Mouse (Mus musculus): ENCODE measurements around the gene Adamts3. TPM values are rescaled to one million over a fixed set of nuclear protein-coding genes. Genes with fewer than 3 reads are reported as not detected.

Adamts3 gene
- polyA plus RNA-seq, 1 experiment from 2014 or later: 0.52 TPM

DNA sequence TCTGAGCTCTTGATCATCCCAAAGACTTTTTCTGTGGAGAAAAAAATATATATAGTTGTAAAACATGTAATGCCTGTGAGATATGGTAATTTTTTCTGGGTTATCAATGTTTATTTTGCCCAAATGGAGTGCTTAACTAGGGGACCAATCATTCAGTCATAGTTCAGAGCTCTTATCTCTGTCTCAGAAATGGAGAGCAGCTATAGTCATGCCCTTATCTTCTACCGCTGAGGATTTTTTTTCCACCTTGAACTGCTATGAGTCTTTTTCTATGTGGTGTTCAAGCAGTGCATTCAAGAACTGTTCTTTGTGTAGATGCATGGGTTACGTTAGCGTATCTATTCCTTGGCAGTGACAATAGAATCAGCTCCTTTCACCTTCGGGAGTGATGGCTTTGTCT lies 210.2 kb downstream of the Adamts3 start:
- H3K27me3 ChIP-seq (ENCODE audit: control insufficient read depth, insufficient read depth, low read length): no peaks in the 10 kb centered on the region
- H3K36me3 ChIP-seq (ENCODE audit: control insufficient read depth, insufficient read depth, low read length): no peaks in the 10 kb centered on the region
- WGBS: 65% methylated on average over 4 of the region's 4 CpGs

DNA sequence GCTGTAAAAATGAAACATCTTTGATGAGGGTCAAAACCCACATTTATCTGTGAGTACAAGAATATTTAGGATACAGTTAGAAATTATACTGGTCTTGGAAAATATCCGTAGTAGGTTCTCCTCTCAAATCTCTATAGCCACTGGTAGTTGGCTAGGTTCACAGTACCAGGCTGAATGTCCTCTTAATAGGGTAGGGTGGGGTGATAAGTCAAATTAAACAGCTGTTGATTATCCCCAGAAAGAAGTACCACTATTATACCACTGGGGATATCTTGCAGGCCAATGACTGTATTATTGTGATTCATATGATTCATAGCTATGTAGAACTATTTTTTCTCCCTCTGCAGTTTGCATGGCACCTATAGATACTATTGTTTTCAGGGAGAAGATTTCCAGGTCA lies 228.8 kb downstream of the Adamts3 start:
- no peak overlapping the region for H3K4me3 ChIP-seq (ENCODE audit: low read depth, low read length)
- WGBS: 71% methylated on average over 1 of the region's 1 CpGs
- no peaks in the 10 kb centered on the region for H3K36me3 ChIP-seq (ENCODE audit: control insufficient read depth, insufficient read depth, low read length)
- DNase-seq (ENCODE audit: low spot score): no peak
- no peak for TF ChIP-seq EP300 (optimal IDR thresholded peaks at IDR 0.05)
- no peak for TF ChIP-seq CTCF (IDR thresholded peaks at IDR 0.05; ENCODE audit: low read depth)
- no peaks in the 10 kb centered on the region for H3K9me3 ChIP-seq (ENCODE audit: control insufficient read depth, low read length)
- H3K27me3 ChIP-seq (ENCODE audit: control insufficient read depth, insufficient read depth, low read length): no peaks in the 10 kb centered on the region
- H3K9ac ChIP-seq (ENCODE audit: low read length): no peak overlapping the region
- H3K4me2 ChIP-seq (replicated peaks; ENCODE audit: low read depth): no peak overlapping the region
- no peak for ATAC-seq (ENCODE audit: low FRiP score, low TSS enrichment)
- H3K4me1 ChIP-seq (replicated peaks; ENCODE audit: control insufficient read depth, insufficient read depth): no peaks in the 10 kb centered on the region
- no peak overlapping the region for H3K27ac ChIP-seq (replicated peaks)

More for the DNA sequence above, 210.2 kb downstream of the Adamts3 start:
- H3K4me2 ChIP-seq (replicated peaks; ENCODE audit: low read depth): no peak overlapping the region
- no peak overlapping the region for H3K4me3 ChIP-seq (ENCODE audit: low read depth, low read length)
- no peak for ATAC-seq (ENCODE audit: low FRiP score, low TSS enrichment)
- no peak overlapping the region for H3K27ac ChIP-seq (replicated peaks)
- no peak overlapping the region for H3K9ac ChIP-seq (ENCODE audit: low read length)
- DNase-seq (ENCODE audit: low spot score): no peak
- no peaks in the 10 kb centered on the region for H3K4me1 ChIP-seq (replicated peaks; ENCODE audit: control insufficient read depth, insufficient read depth)
- H3K9me3 ChIP-seq (ENCODE audit: control insufficient read depth, low read length): no peaks in the 10 kb centered on the region
- TF ChIP-seq CTCF (IDR thresholded peaks at IDR 0.05; ENCODE audit: low read depth) (no peak), EP300 (optimal IDR thresholded peaks at IDR 0.05) (no peak)

DNA sequence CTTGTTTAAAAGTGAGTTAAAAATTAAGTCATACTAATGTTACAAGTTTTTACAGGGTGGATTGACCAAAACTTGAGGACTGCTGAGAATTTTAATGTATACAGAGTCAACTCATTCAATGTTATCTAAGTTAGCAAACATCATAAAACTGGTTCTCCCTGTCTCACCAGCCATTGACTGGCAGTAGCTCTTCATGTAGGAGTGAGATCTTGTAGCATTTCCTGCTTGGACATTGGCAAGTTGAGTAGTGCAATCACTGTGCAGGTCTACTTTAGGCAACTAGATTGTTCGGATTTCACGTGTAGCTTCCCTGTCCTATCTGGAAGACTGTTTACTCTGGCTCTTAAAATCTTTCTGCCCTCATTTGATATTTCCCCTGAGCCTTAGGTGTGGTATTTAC lies 229.3 kb downstream of the Adamts3 start:
- peak; percentile 74; the same call in 1 of the 2 replicates for ATAC-seq (ENCODE audit: low FRiP score, low TSS enrichment)
- no peaks in the 10 kb centered on the region for H3K4me1 ChIP-seq (replicated peaks; ENCODE audit: control insufficient read depth, insufficient read depth)
- no peak overlapping the region for H3K27ac ChIP-seq (replicated peaks)
- H3K27me3 ChIP-seq (ENCODE audit: control insufficient read depth, insufficient read depth, low read length): no peaks in the 10 kb centered on the region
- no peaks in the 10 kb centered on the region for H3K36me3 ChIP-seq (ENCODE audit: control insufficient read depth, insufficient read depth, low read length)
- no peak for TF ChIP-seq EP300 (optimal IDR thresholded peaks at IDR 0.05)
- TF ChIP-seq CTCF (IDR thresholded peaks at IDR 0.05; ENCODE audit: low read depth): no peak
- no peak overlapping the region for H3K4me2 ChIP-seq (replicated peaks; ENCODE audit: low read depth)
- no peak for DNase-seq (ENCODE audit: low spot score)
- no peaks in the 10 kb centered on the region for H3K9me3 ChIP-seq (ENCODE audit: control insufficient read depth, low read length)
- no peak overlapping the region for H3K9ac ChIP-seq (ENCODE audit: low read length)
- WGBS: 67% methylated on average over 2 of the region's 2 CpGs
- no peak overlapping the region for H3K4me3 ChIP-seq (ENCODE audit: low read depth, low read length)

DNA sequence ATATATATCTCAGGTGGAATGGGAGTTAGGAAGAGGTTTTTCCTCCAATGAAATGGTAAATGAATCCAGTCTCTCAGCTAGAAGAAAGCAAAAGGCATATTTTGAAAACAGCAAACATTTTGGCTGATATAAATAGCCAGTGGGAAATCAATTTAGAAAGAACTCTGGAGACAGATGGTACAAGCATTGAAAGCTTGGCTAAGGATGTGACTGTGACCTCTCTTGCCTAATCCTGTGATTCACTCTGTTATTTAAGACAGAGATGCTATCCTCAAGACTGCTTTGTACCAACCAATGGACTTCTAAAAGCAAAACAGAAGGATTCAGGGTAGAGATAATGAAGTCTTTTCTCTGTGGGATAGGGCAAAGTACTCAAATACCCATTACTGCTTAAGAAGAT lies 236.2 kb downstream of the Adamts3 start:
- Histone ChIP-seq H3K9ac (ENCODE audit: low read length) (no peak overlapping the region), H3K36me3 (ENCODE audit: control insufficient read depth, insufficient read depth, low read length) (no peaks in the 10 kb centered on the region), H3K27me3 (ENCODE audit: control insufficient read depth, insufficient read depth, low read length) (no peaks in the 10 kb centered on the region), H3K27ac (replicated peaks) (no peak overlapping the region), H3K9me3 (ENCODE audit: control insufficient read depth, low read length) (no peaks in the 10 kb centered on the region), H3K4me1 (replicated peaks; ENCODE audit: control insufficient read depth, insufficient read depth) (no peaks in the 10 kb centered on the region), H3K4me3 (ENCODE audit: low read depth, low read length) (no peak overlapping the region), H3K4me2 (replicated peaks; ENCODE audit: low read depth) (no peak overlapping the region)
- TF ChIP-seq CTCF (IDR thresholded peaks at IDR 0.05; ENCODE audit: low read depth) (no peak), EP300 (optimal IDR thresholded peaks at IDR 0.05) (no peak)
- ATAC-seq (ENCODE audit: low FRiP score, low TSS enrichment) (no peak), DNase-seq (ENCODE audit: low spot score) (no peak)

DNA sequence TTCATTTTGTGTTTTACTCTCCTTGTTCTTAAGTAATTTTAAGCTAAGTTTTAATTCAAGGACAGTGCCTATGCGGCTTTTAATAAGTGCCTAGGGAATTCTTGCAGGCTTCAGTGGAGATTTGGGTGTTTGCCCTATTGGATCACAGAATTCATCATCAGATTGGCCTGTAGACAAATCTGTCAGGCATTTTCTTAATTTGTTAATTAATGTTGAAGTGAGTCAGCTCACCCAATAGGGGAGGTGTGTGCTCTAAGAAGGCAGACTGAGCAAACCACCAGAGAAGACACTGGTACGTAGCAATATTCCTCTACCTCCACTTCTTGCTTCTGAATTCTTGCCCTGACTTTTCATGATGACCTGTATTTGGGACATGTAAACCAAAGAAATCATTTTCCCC lies 247.7 kb downstream of the Adamts3 start:
- Histone ChIP-seq H3K36me3 (ENCODE audit: control insufficient read depth, insufficient read depth, low read length) (no peaks in the 10 kb centered on the region), H3K9me3 (ENCODE audit: control insufficient read depth, low read length) (no peaks in the 10 kb centered on the region), H3K4me2 (replicated peaks; ENCODE audit: low read depth) (no peak overlapping the region), H3K27me3 (ENCODE audit: control insufficient read depth, insufficient read depth, low read length) (no peaks in the 10 kb centered on the region), H3K4me1 (replicated peaks; ENCODE audit: control insufficient read depth, insufficient read depth) (no peaks in the 10 kb centered on the region), H3K27ac (replicated peaks) (no peak overlapping the region), H3K9ac (ENCODE audit: low read length) (no peak overlapping the region), H3K4me3 (ENCODE audit: low read depth, low read length) (no peak overlapping the region)
- ATAC-seq (ENCODE audit: low FRiP score, low TSS enrichment) (no peak), DNase-seq (ENCODE audit: low spot score) (no peak)
- WGBS: 65% methylated on average over 2 of the region's 2 CpGs
- TF ChIP-seq EP300 (optimal IDR thresholded peaks at IDR 0.05): no peak
- TF ChIP-seq CTCF (IDR thresholded peaks at IDR 0.05; ENCODE audit: low read depth): no peak

DNA sequence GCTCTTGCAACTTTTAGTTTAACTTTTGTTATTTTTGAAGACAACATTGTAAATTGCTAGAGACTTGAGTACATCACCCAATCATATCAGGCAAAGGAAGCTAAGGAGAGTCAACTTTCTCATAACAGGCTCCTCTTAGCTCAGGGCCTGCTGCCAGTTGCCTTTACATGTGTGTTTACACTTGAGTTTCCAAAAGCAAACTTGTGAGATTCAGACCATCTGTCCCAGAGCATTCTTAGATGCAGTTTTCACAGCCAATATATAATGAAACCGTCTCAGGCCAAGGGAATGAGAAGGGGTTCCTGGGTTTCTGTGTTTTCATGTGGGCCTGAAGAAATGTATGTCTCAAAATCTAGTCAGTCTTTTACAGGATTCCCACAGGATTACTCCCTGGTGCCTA lies 251.5 kb downstream of the Adamts3 start:
- no peak for ATAC-seq (ENCODE audit: low FRiP score, low TSS enrichment)
- no peak for DNase-seq (ENCODE audit: low spot score)
- 56% methylated on average over 1 of the region's 1 CpGs for WGBS

More for the DNA sequence above, 251.5 kb downstream of the Adamts3 start:
- H3K9me3 ChIP-seq (ENCODE audit: control insufficient read depth, low read length): no peaks in the 10 kb centered on the region
- no peaks in the 10 kb centered on the region for H3K36me3 ChIP-seq (ENCODE audit: control insufficient read depth, insufficient read depth, low read length)
- H3K9ac ChIP-seq (ENCODE audit: low read length): no peak overlapping the region
- no peak for TF ChIP-seq EP300 (optimal IDR thresholded peaks at IDR 0.05)
- no peak overlapping the region for H3K4me2 ChIP-seq (replicated peaks; ENCODE audit: low read depth)
- no peak overlapping the region for H3K4me3 ChIP-seq (ENCODE audit: low read depth, low read length)
- no peak overlapping the region for H3K27ac ChIP-seq (replicated peaks)
- no peaks in the 10 kb centered on the region for H3K4me1 ChIP-seq (replicated peaks; ENCODE audit: control insufficient read depth, insufficient read depth)
- no peaks in the 10 kb centered on the region for H3K27me3 ChIP-seq (ENCODE audit: control insufficient read depth, insufficient read depth, low read length)

All from stomach, postnatal 0 days (tissue).